Mouse (Mus musculus) neural tube, embryonic 10.5 days (tissue): ENCODE data around the gene Pde1b.

ENCODE experiments used
- DNase-seq: peaks from one replicate; pipeline ENCODE4 v3.0.0-alpha.2; 2017; ENCODE audit warnings: low spot score; ENCODE audit errors: extremely low spot score

Pde1b gene

DNA sequence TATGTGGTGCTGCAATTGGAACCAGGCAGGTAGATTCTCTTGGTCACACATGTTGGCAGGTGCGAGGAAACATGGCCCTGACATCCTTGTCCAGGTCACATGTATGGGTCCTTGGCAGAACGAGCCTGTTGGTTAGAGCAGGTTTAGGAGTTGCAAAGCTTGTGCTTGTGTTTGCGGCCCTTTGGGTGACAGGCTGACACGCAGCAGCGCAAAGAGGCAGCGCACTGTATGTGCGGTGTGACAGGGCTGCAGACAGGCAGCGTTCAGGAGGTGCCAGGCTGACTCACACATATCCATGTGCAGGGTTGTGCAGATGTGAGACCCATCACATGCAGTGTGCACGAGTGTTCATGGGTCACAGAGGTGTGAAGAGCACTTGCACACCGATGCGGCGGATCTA is 826 bp downstream of the Pde1b start:
- peak; percentile 36 for DNase-seq

DNA sequence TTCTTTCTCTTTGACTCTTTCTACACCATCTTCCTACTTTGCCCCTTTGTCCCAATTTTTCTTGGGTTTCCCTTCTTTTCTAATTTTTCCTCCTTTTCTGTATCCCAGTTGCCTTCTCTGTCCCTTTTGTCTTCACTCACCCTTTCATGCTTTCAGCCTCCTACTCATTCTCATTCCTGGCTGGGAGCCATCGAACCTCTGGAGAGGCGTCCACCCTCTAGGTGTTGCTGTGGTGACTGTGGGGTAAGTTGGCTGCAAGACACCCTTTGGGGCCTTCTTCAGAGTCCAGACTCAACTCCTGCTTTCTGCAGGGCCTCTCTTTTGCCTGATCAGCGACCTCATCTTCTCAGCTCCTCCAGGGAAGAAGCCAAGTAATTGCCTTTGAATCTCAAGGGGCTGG is 6.5 kb downstream of the Pde1b start:
- DNase-seq: no peak

DNA sequence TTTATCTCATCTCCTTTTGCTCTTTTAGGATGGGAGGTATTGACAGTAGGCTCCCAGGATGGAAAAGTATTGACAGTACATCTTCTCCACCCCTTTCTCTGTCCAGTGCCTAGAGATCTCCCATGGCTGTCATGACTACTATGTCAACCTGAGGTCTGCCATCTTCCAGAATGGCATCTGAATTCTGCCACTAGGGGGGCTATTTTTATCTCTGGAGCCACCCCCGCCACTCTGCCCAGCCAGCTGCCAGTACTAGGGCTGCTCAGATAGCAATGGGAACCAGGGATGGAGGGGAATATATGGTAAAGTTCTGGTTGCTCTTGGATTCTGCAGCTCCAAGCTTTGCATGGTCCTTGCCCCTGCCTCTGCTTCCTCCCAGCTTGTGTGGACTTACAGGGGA is 8.8 kb downstream of the Pde1b start:
- DNase-seq: no peak

DNA sequence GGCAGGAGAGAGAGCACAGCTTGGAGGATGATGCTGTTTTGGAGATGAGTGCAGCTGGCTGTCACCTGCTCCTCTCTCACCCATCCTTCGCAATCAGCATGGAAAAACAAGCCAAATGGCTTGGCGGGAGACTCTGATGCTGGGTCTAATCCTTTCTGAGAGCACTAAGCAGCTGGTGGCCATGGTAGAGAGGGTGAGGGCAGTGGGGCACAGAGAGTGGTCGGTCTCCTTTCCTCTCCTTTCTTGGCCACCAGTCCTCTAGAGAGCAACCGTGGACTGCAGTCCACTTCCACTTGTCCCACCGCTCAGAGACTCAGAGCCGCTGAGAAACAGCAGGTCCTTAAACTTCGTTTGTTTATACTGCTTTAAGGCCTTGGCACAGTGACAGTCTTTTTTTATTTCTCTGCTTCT is 10.8 kb downstream of the Pde1b start:
- DNase-seq: no peak

DNA sequence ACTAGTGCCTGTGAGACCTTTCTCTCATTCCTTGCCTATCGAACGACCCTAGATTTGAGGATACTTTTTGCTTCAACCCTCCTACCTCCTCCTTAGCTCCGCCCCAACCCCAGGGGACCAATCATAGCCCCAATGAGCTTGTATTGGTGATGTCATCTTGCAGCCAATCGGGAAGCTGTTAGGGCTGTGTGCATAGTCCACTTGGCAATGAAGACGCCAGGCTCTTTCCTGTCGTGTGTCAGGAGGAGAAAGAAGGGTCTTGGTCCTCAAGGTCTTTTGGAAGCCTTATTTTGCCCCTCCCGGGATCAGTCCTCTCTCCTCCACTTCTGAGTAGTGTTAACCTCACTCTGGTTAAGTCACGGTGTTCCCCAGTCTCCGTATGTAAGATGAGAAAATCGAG is 11.3 kb downstream of the Pde1b start:
- DNase-seq: peak; percentile 81

DNA sequence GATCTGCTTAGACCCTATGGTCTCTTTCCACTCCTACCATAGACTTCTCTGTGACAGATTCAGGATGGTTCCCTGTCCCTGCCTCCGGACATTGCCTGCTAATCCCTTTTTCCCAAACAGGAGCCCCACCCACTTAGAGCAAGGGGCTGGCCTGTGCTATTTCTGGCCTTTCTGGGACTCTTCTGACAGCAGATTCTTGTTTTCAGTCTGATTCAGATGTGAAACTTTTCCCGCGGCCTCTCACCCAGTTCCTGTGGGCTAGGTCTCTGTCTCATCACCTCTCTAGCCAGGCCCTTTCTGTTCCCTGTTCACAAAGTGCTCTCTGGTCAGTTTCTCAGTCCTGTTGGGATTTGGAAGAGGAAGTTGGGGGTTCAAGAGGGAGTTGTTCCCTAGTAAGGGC is 12.1 kb downstream of the Pde1b start:
- DNase-seq: no peak

DNA sequence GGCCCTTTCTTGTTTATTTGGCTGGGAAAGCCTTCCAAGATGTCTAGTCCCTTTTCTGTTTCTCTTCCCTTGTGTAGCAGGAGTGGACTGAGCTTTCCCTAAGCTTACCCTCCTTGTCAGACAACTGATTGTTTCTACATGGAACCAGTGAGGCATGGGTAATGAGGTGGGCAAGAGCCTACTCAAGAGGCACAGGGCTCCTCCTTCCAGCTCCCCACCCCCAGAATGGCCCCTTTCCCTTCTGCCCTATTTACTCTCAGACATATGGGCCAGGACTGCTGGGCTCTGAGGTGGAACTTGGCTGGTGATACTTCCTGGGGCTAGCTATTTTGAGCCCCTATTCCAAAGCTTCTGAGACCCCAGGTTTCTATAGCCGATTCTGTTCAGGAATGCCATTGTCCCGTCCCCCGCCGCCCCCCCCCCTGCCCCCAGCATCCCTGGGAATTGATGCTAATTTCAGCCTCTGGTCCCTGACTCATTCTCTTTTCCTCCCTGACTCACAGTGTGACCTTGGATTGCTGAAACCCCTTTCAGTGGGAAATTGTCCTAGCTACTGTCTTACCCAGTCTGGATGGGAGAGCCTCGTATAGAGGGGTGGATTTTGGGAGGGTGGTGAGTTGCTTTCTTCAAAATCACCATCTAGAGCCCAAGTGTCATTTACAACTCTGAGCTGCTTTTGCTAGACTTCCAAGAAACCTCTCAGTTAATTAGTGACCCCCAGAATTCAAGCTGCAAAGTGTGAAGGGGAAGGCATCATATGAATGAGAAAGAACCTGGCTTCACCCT is 16.0 kb downstream of the Pde1b start:
- peak; percentile 55 for DNase-seq

DNA sequence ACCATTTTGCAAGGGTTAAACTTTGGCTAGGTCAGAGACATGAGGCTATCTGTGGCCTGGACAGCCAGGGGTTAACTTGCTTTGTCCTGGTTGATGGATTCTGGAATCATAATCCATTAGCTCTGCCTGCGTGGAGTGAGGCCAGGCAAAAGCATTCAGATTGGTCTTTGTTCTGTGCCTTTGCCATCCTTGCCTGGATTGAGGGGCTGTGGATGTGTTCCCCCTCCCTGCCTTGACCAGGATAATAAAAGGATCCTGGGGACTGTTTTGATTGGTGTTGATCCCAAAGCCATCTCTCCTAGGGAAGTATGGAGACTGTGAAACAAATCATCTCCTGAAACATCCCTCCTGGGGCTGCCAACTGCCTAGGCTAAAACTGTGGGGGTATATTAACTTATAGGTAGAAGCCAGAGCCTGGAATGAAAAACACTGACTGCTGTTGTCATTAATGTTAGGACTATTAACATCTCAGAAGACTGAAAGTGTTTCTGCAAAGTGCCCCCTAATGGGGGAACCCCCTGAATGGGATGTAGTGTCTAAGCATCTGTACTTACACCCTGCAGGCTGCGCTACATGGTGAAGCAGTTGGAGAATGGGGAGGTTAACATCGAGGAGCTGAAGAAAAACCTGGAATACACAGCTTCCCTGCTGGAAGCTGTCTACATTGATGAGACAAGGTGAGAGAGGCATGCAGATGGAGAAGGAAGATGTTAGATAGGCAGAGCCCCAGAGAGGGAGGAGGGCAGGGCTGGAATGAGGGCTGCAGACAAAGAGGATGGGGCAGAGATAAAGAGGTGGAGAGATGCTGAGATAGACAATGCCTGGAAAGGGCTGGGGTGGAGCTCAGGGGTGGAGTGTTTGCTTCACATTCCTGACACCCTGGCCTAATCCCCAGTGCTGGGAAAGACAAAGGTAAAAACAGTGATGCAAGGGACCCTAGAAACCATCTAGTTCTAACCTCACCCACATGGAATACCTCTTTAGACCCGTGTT is 16.8 kb downstream of the Pde1b start:
- peak; percentile 63 for DNase-seq

DNA sequence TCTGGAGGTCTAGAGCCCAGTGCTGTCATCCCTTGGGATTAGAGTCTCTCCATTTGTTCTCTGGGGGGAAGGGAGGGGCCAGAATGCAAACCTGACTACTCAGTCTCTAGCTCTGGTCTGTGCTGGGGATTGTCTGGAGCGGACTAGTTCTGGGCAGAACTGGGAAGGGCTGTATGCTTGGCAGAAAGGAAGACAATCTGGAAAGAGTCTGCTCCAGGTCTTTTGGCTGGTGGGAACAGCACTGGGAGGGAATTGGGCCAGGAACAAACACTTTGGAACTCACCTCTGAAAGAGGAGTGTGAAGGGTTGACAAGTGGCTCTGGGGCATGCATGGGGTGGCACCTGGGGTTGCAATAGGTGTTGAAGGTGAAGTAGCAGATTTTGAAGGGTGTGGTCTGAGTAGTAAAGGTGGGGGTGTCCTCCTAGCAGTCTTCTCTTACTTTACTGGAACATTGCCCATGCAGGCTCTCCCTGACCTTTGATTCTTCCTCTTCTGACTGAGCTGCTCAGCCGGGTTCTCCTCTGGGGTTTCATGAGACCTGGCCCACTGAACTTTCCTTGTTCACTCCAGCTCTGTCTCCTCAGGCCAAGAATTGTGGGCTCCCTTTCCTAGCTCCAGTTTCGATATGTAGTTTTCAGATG is 19.7 kb downstream of the Pde1b start:
- DNase-seq: no peak

DNA sequence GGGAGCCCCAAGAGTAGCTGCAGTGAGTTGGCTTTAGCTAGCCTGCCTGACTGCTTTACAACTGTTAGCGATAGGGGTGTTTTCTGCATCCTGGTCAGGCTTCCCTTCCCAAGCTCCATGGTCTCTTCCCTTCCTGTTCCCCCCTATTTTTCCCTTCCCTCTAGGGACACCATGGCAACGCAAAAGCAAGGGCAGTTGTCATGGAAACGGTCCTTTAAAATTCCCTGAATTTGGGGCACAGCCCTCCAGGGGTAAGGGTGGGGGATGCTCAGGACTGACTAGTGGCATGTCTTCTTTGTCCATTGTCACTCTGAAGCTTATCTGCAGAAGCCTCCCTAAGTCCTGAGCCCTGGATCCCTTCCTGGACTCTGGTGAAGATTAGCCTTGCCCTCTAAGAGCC is 20.3 kb downstream of the Pde1b start:
- DNase-seq: no peak

DNA sequence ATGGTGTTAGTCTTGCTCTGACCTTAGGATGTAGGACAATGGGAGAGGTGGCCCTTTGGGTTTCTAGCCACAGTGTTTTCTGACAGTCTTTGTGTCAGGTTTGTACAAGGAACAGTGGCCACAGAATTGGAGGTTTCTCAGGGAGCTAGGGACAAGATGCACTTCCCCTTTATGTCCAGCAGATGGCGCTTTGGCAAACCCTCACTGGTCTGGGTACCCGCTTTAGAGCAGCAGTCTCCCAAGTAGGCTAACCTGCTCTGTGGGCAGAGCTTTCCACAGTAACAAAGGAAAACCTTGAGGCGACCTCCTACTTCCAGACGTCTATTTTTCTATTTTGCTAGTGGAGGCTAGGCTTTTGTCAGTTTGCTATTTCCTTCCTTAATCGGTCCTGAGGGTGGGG is 27.5 kb downstream of the Pde1b start:
- peak; percentile 62 for DNase-seq

DNA sequence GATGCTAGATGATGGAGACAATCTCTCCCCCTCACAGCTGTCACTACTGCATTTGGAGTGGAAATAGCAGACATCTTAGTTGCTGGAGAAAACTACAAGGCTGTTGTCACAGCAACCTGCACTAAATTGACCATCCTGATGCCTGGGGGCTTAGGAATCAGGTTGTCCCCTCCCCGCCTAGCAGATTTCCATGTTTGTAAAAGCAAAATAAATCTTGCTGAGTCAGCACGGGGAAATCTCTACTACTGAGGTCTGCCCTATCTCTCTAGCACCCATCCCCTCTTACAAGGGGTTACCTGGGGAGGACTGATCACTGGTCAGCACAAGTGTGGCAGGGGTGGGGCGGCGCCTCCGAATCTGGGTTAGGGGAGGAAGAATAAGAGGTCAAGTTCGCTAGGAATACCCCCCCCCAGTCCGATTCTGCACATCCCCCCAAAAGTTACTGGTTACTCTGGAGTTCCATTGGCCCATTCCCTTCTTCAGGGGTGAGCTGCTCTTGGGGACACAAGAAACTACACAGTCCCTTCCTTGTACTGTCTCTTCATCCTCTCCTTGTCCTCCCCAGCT is 31.3 kb downstream of the Pde1b start:
- DNase-seq: no peak

DNA sequence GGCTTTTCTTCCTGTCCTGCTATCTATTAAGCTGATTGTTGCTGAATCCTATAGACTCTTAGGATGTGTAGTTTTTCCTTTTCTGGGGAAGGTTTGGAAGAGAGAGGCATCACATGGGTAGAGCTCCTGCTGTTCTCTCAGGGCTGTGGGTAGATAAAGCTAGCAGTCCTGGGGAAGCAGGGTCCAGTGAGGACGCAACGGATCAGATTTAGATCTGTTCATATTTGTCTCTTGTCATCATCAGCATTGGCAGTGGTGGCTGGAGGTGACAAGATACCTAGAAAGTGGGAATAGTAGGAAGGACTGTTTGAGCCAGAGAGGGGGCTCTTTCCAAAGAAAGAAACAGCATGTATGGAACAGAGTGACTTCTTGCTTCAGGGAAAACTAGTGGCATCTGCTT is 32.2 kb downstream of the Pde1b start:
- no peak for DNase-seq

DNA sequence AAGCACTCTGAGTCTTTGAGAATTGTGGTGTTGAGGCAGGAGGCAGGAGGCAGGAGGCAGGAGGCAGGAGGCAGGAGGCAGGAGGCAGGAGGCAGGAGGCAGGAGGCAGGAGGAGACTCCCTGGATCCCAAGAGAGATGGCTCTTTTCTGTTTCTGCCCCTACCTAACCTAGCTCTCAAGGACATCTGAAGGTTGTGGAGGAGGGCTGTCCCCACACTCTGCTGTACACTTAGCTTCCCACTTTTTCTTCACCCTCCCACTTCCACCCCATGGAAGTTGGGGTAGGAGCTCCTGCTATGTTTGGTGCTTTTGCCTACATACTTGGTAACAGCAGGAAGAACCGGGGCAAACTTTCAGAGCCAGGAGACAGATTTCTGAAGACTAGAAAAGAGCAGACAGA is 33.0 kb downstream of the Pde1b start:
- DNase-seq: no peak

DNA sequence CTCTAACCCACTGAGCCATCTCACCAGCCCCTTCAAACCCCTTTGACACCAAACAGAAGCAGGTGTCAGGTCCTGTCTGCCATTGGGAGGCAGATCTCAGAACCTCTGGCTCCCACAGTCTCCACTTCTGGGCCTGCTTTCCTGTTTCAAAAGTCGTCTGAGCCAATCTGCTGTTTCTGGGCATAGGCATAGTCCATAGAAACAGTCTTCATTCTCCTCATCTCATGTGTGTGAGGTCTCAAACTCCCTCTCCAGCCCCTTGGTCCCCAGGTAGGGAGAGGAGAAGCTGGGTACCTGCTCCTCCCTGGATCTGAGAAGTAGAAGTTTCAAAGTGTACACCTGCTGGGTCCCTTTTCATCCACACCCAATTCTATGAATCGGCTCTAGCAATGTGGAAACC is 33.6 kb downstream of the Pde1b start:
- no peak for DNase-seq

DNA sequence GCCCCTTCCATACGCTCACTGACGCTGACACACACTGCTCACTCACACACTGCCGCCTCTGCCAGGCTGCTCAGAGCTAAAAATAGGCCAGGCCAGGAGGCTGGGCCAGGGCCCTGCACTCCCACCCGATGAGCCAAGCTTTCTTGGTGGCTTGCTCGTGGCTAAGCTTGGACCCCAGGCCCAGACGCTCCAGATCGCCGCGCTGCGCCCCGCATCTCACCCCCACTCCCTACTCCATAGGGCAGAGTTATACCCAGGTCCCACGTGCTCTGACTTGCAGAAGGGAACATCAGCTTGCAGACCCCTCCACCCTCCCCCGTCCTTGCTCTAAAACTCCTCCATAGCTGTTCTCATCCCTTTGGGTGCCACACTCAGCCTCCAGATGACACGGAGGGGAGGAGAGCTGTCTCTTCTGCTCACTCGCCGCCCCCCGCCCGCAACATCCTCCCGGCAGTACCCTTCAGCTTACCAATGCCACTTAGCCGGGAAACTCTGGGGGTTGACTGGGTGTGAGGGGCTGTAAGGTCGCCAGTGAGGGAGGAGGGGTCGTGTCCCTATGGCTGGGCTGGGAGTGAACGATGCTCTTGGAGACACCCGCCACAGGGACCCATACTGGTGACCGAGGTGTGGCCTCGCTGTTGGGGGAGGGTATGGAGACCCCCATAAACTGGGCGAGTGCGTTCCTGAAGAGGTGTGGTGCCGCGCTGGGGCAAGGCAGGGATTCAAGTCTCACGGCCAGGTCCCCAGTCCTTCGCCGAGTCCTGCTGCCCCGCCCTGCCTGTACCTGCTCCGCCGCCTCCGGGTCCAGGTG is 34.4 kb downstream of the Pde1b start:
- DNase-seq: peak; percentile 50

DNA sequence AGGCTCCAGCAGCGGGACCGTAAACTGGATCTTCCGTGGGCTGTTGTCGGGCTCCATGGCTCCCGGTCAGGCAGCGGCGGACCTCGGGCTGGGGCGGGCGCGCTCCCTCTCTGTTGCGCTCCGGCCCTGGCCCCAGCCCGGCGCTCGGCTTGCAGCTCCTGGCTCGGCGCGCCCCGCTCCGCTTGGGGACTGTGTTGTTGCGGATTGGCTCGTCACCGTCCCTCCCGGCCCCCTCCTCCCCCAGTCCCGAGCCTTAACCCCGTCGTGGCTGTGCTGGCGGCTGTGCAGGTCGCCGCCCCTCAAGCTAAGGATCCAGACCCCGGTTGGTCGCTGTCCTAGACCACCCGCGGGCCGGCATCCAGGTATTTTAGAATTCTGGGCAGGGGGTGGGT is 35.0 kb downstream of the Pde1b start, which contains the start of gene Ppp1r1a:
Ppp1r1a (minus strand) TSS at position 182 of the 392 bp plus-strand sequence.
- peak; percentile 78 for DNase-seq

DNA sequence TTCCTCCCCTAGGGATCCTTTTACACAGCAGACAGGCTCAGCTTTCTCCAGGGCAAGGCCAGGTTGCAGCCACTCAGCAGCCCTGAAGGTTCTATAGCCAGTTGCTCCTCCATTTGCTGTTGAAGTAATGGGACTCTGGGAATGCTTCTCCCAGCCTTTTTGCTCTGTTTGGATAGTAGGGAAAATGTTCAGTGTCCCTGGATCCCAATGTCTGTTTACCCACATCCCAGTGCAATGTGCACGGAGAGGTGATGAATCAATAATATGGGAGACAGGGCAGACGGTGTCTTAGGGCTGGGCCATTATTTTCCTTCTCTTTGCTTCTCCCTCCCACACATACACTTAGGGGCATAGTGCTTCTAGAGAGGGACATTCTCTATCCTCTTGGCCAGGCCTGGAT is 36.4 kb downstream of the Pde1b start:
- peak; percentile 19 for DNase-seq

DNA sequence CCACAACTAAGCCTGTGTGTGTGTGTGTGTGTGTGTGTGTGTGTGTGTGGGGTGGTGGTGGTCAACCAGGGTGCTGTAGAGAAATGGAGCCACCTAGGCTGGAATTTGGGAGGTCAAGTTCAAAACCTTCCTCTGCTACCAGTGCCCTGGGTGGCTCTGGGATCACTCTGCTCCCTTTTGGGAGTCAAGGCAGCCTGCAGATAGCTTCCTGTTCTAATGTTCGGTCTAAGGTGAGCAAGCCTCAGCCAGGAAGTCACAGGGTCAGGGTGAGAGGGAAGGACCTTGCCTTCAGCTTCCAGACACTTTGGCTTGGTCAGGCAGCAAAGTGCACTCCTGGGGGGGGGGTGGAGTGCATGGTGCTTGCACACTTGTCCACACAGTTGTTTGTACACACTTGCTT is 37.8 kb downstream of the Pde1b start:
- peak; percentile 9 for DNase-seq

DNA sequence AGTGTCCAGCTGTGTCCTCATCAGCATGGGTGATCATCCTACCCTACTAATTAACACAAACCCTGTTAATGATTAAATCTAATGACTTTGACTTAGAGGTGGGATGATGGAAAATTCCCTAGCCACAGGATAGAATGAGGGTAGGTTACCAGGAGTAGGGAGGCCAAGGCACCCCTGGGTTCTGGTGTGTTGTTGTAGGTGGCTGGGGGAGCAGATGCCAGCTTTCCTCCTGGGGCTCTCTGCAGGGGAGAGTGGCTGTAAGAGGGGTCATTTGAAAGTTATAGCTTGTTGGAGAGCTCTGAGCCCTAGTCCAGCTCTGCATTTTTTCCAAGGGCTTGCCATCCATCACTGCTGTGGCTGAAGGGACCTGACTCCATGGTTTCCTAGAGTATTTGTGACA is 39.7 kb downstream of the Pde1b start:
- DNase-seq: no peak

DNA sequence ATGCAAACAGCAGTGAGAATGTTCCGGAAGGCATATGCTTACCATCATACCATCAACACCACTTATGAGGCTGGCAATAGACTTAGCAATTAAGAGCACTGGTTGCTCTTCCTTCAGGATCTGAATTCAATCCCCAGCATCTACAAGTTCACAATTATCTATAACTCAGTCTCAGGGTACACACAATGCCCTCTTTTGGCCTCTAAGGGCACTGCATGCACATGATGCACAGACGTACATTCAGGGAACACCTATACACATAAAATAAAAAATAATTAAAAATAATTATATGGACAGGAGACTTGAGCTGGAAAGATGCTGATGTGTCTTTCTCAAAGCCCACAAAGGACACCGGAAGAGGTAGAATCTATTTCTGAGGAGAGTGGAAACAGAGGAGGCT is 45.1 kb downstream of the Pde1b start:
- peak; percentile 8 for DNase-seq
